Mouse (Mus musculus) myocyte (in vitro differentiated cells): ENCODE data around the gene Rac2.

Experiments used
- CEBPB ChIP-seq: IDR thresholded peaks from 2 replicates; pipeline ENCODE4 v1.6.1; 2011; ENCODE audit warnings: mild to moderate bottlenecking, moderate library complexity; ENCODE audit not compliant: poor library complexity, insufficient read depth, severe bottlenecking
- MYOG ChIP-seq, 3 experiments: IDR thresholded peaks; one replicate each; pipeline ENCODE4 v1.6.1; 2011; ENCODE audit warnings: control low read depth in 2 of 3, low read depth in 2 of 3, mild to moderate bottlenecking in 2 of 3; ENCODE audit not compliant: insufficient read length in 2 of 3, control insufficient read depth in 1 of 3, insufficient read depth in 1 of 3

DNA sequence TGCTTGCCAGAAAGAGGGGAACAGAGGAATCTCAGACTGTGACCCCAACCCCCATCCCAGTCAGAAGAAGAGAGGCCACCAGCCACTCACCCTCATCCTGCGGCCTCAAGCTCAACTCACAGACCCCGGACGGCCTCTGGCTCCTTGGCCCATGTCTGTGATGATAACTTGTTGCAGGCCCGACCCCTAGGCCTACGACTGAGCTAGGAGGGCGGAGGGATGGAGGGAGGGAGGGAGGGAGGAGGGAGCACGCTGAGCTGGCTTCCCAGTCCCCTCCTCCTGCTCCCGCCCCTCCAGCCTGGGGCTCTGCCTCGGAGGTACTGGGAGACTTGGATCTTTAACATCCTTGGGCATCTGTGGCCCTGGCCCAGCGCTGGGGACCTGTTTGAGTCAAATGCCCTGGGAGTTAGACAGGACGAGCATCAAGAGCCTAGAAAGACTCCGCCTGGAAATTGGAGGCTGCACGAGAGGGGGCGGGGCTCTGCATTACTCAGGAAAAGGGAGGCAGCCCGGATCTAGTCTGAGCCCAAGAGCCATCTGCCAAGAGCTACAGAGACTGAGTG is 43.1 kb downstream of the Rac2 start:
- TF ChIP-seq MYOG (IDR thresholded peaks at IDR 0.05; ENCODE audit: control insufficient read depth in 1 of 3, insufficient read depth in 1 of 3, insufficient read length in 2 of 3, low read depth in 2 of 3) (no peak), CEBPB (no peak)
